Mouse (Mus musculus) urinary bladder, postnatal 4 days (tissue): ENCODE data around the gene Cd200r3.

Experiments
- DNase-seq, 2 experiments: peaks; one replicate each; pipeline ENCODE4 v3.0.0; 2021 to 2022; ENCODE audit warnings: low spot score in 2 of 2

Gene Cd200r3

DNA sequence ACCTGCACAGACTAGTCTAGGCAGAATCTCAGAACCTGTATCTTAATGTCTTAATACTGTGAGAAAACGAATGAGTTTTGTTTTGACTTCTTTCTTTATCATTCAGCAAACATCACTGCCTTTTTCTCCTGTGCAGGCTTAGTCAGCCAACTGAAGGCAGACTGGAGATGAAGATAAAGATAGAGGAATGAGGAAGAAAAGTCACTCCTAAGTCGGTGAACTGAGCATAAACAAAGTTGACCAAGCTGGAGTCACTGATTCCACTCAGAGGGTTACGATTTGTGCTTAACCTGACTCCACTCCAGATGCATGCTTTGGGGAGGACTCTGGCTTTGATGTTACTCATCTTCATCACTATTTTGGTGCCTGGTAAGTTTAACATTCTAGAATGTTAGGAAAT, at the start of gene Cd200r3:
Cd200r3 (plus strand) TSS at position 211 of the 400 bp plus-strand sequence.
- DNase-seq = no peak

DNA sequence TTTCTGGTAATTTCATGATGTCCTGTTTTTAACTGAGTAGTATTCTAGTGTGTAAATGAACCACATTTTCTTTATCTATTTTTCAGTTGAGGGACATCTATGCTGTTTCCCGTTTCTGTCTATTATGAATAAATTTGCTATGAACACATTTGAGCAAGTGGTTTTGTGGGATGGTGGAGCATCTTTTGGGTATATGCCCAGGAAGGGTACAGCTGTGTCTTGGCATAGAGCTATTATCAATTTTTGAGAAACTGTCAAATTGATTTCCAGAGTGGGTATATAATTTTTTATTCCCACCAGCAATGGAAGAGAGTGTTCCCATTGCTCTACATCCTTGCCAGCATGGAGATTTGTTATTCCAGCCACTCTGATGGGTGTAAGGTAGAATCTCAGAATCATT, 11.5 kb upstream of the Cd200r3 start:
- DNase-seq = no peak

DNA sequence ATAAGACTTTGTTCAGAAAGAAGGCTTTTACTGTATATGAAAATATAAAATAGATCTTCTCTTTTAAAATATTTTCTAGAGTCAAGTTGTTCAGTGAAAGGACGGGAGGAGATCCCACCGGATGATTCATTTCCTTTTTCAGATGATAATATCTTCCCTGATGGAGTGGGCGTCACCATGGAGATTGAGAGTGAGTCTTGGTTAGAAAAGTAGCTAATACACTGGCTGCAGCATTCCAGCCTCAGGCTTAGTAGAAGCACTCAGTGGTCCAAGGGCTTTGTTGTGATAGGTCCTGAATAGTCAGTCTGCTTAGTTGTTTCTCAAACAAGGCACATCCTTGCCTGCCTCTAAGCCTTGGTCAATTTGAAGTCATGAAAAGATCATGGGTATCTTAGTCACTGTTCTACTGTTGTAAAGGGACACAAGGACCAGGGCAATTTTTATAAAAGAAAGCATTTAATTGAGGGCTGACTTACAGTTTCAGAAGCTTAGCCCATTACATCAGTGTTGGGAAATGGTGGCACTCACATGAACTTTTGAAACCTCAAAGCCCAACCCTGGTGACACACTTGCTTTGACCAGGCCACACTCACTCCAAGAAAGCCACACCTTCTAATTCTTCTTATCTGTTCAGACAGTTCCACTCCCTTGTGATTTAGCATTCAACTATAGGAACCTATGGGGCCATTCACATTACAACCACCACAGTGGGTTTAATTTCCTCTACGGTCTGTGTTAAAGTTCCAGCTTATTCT, 8.1 kb downstream of the Cd200r3 start:
- DNase-seq = no peak

DNA sequence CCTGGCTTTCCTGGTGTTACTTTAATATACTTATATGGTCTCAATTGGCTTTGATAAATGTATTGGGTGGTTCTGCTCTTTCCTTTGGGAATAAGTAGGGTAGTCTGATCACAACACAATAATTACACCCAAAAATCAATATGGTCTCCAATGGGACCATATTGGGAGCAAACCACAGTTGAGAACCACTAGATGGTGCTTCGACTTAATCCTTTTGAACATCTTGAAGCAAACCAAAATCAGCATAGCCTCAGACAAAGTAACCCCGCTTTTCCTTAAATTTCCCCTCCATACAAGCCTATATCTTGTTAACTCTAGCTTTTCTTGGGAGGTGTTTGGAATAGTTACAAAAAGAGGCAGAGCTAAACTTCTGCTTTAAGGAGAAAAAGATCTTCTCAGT, 18.8 kb downstream of the Cd200r3 start:
- DNase-seq = no peak

DNA sequence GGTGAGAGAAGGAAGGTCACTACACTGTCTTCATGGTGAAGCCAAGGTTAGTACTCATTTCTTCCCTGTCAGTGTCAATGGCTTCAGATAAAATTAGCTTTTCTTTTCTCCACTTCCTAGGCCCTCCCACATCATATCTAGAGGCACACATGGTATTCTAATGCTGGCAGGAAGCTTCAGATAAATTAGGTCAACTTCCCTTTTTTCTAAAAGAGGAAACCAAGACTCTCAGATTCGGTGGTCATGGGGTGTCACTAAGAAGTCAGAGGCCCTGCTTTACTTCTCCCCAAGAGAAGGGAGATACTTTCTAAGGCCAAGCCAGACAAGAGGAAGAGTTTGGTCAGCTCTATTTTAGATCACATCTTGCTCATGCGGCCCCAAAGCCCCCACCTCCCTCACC, 19.3 kb downstream of the Cd200r3 start:
- no peak for DNase-seq

DNA sequence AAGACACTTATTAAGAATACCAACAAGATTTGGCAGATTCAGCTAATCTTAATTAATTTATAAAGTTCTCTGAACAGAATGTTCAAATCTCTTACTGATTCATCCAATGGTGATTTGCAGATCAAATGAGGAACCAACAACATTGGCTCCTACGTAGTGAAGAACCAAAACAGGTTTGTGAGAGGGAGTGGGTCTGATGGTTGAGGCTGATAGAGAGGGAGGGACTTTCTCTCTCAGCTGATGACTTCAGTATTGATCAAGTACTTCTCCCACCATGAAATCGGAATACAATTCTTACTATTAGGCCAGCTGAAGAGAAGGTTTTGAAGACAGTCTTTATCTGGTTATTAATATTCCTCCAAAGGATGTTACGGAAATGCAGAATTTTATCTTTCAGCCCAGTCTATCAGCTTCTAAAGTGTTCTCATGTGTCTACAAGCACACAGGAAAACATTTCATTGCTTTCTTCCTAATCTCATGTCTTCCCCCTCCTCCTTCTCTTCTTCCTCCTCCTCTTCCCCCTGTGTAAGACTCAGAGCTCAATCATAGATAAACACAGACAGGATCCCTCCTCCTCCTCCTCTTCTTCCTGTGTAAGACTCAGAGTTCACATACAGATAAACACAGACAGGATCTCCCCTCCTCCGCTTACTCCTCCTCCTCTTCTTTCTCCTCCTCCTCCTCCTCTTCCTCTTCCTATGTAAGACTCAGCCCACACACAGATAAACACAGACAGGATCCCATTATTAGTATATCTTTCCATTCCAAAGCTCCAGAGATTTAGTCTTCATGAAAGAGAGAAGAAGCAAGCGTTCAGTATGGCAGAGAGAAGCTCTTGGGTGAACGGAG, 21.3 kb downstream of the Cd200r3 start:
- DNase-seq = no peak

DNA sequence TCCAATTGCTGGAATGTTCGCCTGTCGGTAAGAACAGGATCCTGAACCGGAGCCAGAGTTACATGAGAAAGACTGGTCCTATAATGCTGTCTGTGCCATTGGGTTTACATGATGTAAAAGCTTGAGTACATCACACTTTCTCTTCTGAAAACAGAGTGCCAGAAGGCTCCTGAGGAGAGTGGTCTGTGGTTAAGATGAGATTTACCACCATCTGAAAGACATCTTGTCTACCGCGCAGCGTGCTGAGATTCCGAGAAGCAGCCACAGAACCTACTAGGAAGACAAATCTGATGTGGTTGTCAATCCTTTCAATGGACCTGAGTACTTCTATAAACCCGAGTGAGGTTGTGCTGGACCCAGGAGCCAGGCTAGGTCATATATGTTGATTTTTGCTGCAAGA, 21.9 kb downstream of the Cd200r3 start:
- no peak for DNase-seq

DNA sequence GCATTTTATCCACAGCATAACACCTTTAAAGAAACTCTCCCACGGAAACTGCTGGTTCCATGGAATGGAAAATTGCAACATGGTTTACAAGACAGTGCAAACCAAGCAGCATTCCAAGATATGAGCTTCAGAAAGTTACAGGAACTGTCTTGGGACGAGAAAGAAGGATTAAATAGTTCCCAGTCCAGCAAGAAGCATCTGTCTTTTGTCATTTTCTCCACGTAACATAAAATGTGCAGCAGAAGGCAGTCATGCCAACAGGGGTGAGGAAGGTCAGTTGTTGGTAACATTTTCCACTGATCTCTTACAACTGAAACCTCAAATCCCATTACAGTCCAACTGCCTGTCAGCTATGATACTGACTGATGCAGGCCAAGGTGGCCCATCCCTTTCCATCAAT, 22.4 kb downstream of the Cd200r3 start:
- no peak for DNase-seq

DNA sequence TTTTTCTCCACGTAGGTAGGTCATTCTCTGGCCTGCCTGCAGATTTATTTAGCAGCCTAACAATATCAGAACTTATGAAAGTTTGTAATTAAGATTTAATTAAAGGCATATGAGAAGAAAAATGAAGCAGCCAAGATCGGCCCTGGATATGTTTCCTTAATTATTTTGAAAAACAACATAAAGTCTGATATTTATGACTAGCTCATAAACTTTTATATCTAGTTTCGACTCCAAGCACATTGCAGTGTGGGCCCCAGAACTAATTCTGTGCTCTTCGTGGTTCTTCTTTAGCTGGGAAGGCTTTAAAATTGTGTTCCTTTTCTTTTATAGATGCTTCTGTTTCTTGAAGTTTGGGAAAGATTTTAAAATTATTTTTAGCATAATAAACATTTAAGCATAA, 23.4 kb downstream of the Cd200r3 start:
- DNase-seq = no peak

DNA sequence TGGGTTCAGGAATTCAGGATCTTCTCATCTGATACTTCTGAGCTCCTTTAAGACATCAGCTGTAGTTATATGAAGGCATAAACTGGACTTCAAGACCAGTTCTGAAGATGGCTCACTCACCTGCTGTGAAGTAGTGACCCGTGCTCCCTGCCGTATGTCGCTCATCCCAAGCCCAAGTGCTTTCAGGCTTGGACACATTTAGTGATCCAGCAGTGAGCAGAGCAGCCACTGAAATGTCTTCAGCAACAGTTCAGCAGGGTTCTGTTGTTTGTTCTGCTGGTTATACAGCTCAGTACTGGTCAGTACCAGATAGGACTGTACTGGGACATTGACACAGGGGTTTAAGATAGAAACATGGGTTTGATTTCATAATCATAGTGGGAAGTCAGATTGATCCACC, 24.6 kb downstream of the Cd200r3 start:
- no peak for DNase-seq

DNA sequence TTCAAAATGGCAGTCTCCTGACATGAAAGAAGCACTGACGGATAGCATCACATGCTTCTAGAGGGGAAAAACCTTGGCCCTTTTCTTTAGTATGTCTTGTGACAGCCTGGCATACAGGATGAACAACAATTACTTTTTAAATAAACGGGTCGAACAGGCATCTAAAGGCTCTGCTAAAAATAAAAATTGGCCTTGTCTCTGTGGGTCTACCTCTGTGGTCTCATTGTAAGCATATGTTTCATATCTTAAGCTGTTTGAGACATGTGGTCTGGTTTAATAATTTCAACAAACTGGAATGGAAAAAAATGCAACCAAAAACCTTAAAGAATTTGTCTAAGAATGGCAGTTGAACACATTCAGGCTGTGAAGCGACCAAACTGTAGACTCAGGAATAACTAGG, 27.4 kb downstream of the Cd200r3 start:
- DNase-seq = no peak

DNA sequence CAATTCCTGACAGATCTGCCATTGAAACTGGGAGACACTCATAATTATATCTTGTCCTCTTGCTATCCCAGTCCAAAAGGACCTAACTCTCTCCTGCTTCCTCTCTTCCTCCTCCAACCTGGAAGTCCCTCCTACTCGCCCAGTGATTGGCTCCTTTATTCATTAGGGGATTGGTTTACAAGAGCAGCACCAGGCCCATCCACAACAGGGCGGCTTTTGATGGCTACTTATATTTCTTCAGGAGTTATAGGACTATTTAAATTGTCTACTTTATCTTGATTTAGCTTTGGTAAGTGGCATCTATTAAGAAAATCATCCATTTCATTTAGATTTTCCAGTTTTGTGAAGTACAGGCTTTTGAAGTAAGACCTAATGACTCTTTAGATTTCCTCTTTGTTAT, 30.6 kb downstream of the Cd200r3 start:
- no peak for DNase-seq

DNA sequence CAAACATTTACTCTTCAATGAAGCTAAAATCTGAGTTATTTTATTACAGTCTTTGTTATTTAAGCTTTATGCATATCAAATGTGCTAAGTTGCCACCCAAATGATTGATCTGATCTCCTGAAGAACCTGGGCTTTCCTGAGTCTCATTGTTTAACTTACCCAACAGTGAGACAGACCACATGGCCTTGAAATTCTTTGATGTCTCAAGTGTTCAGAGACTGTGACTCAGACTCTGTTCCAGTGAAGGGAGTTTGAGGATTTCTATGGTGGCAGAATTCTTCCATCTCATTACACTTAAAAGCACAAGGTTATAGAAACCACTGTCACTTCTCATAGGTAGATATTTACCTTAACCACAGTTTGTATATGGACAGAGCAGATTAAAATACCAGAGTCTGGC, 32.6 kb downstream of the Cd200r3 start:
- no peak for DNase-seq

DNA sequence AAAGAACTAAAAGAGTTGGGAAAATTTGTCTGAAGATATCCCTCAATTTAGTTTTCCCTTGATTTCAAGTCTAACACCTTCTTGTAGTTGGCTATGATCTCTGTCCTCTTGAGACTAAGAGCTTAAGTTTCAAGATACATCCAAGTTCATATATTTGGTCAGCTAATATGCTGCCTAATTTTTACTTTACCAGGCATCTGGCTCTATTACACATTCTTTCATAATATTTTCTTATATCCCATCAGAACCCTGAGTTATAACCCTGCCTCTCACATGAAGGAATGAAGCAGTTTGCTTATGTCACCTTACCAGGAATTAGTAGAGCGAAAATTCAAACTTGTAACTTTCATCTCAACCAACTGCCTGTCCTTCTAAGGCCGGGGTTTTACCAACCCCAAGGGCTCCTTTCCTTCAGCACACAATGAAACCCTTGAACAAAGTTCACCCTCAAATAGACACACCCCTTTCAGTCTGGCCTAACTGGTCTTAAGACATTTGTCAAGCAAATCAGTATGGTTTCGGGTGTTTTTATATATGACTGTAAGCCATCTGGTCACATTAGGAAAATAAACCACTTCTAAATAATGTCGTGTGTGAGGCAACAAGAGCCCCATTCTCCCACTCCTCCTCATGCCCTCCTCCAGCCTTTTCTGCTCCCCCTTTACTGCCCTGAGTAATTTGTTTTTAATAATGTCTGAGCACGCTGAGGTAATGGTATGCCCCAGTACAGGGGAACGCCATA, 33.6 kb downstream of the Cd200r3 start:
- DNase-seq = no peak

DNA sequence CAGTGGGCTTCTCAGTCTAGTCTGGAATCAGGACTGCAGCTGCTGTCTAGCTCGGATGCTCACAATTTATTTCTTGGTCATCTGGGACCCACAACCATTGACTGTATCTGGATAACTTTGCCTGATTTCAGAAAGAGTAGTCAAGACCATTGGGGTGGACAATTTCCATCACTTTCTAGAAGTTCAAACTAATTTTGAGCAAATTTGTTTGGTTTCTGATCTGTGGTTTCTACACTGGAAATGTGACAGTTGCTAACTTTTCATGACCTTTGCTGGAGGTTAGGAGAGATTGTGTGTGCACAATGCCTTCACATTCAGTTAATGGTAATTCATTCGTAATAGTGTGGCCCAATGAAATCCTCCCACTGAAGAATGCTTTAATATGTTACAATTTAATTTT, 34.7 kb downstream of the Cd200r3 start:
- DNase-seq = no peak

DNA sequence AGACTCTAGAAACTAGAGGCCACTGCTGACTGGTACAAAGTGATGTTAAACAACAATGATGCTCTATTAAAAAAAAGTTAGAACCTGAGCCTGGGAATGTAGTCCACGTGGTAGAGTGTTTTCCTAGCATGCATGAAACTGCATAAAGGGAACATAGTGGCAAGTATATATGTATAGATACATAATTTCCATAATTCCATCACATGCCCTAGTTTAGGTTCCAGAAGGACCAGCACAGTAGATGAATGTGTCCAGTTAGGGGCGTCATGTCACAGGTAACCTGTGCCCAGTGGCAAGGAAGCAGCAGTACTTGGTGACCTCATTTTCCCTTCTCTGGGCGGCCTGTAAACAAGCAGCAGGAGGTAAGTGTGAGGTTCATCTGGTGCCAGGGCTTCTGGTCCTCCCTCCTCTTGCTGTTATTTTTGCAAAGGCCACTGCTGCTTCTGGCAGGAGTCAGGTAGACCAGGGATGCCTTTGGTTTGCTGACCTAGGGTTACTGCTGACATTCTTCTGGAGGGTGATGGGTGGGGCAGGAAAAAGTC, 35.9 kb downstream of the Cd200r3 start:
- no peak for DNase-seq

DNA sequence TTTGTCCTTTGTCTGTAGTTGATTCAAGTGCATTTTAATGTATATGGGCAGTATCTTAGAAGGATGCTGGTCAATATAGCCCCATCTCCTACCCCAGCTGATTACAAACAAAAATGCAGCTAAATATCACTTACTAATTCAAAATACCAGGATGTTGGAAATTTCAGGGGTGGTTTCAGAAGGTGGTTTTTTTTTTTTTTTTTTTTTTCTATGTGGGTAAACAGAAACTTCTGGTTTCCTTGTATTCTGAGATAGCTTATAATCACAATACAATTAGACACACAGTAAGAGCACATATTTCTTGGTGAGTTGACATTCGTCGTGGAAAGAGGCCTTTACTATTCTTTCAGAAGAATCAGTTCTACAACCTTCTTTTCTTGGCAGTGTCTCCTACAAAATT, 39.5 kb downstream of the Cd200r3 start:
- no peak for DNase-seq

DNA sequence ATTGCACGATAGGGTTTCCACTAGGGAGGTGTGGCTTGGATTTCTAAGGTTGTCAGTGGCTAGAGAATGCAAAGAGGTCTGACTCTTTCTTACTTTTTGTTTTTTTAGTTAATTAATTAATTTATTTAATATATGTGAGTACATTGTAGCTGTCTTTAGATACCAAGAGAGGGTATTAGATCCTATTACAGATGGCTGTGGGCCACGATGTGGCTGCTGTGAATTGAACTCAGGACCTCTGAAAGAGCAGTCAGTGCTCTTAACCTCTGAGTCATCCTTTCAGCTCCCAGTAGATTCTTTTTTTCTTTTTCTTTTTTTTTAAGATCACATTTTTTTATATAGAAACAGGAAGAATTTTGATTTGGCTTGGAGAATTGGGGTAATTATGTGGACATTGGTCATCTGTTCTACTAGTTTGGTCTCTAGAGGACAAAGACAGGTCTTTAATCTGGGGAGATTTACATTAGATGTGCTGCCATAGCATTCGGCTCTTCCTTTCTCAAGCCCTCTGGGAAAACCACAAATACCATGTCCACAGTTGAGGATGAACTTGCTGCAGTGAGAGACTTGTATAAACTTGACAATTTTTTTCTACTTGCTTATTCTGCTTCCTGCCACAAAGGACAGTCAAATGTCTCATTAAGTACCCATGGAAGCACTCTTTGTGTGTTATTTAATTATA, 40.0 kb downstream of the Cd200r3 start:
- DNase-seq = no peak

DNA sequence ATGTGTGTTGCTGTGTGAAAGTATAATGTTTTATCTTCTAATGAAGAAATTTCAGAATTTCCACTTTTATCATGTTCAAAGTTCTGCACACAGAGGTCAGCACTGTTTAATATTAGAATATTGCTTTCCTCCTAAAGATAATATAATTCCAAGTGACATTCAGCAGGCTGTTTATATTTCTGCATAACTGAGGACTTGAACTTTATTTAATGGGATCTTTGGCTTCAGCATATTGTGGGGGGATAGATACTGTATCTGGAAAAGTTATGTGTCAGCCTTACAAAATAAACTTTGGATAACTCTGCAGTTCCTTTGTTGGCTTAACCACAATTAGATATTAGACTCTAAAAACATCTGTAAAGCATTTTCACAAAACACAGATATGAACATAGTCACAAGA, 40.6 kb downstream of the Cd200r3 start:
- no peak for DNase-seq

DNA sequence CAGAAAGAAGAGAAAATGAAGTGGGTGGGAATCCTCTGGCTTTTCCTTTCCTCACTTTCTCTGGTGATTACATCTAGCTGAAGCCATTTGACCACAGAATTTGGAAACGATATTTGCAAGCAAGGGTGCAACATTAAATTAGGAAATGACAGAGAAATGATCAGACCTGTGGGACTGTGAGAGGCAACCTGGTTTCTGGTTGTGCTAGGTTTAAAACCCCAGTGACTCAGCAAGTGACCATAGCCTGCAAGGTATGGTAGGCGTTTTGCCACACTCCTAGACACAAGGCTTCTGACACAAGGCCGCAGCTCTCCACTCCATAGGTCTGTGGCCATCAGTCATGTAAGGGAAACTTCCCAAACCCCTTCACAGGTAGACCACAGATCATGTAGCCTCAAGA, 41.4 kb downstream of the Cd200r3 start:
- no peak for DNase-seq

DNA sequence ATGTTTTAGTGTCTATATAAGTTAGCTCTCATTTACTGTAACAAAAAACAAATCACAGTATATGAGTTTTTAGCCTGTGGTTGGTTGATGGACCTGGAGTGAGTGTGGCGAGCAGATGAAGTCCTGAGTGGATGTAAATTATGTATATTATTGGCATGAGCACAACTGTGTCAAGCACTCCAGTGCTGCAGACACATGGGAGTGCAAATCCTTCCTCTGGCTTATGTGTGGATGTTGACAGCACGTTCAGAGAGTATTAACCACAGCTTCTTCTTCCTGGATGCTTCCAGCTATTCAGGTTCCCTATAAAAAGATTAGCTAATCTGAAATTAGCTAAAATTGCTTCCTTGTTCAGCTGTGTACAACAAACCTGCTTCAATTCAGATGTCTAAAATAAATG, 42.6 kb downstream of the Cd200r3 start:
- no peak for DNase-seq
